Mouse (Mus musculus) frontal cortex, postnatal 14 days (tissue): Measurements from ENCODE around the gene P2rx7.
"Not testable (repeated sequence)": the region's sequence is repeated elsewhere in the genome, so short reads cannot be mapped to it uniquely, and the experiment has no call there.

Source experiments
- DNase-seq, 2 experiments: peaks; one replicate each; pipeline ENCODE4 v3.0.0; 2022; ENCODE audit warnings: low spot score in 2 of 2

P2rx7 gene

DNA sequence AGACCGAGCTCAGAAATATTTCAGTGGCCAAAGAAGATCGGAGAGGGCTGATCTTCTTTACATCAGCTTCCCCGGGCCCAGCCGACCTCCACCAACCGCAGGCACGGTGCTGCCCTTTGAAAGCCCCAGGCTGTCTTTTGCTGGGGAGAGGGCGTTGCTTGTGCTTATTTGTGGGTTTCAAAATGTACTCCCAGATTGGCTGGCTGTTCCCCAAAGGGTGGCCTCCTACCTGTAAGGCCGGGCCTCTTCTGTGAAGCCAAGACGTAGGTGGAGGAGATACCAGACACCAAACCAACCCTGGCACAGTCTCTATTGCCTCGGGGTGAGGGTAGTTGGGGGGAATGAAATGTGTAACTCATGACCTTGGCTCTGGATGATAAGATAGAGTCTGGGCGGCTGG lies 2.3 kb downstream of the P2rx7 start:
- no peak for DNase-seq

DNA sequence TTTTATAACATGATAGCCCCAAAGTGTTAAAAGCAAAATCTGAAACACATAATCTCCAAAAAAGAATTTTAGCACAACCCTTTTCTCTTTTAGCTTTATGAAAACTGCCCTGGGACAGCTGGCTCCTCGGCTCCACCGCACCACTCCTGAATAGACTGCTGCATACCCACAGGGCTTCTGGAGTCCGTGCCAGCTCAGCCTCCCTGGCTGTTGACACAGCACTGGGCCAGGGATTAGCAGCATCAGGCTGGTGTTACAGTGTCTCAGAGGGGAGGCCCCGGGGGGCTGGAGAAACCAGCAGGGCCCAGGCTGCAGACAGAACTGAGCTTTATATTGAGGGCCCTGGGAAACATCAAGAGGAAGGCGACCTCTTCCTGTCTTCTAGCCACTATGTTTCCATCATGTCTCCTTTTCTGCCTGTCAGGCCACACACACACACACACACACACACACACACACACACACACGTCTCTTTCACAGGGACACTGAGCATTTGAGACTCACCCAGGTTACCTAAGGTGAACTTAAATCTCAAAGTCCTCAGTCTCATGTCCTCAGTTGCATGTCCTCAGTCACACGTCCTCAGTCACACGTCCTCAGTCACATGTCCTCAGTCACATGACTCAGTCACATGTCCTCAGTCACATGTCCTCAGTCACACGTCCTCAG lies 3.7 kb downstream of the P2rx7 start:
- no peak for DNase-seq

DNA sequence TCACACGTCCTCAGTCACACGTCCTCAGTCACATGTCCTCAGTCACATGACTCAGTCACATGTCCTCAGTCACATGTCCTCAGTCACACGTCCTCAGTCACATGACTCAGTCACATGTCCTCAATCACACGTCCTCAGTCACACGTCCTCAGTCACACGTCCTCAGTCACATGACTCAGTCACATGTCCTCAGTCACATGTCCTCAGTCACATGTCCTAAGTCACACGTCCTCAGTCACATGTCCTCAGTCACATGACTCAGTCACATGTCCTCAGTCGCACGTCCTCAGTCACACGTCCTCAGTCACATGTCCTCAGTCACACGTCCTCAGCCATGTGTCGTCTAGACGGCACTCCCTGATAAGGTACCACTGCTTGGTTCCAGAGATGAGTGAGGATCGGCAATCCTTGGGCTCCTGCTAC lies 4.3 kb downstream of the P2rx7 start:
- not testable (repeated sequence) for DNase-seq

DNA sequence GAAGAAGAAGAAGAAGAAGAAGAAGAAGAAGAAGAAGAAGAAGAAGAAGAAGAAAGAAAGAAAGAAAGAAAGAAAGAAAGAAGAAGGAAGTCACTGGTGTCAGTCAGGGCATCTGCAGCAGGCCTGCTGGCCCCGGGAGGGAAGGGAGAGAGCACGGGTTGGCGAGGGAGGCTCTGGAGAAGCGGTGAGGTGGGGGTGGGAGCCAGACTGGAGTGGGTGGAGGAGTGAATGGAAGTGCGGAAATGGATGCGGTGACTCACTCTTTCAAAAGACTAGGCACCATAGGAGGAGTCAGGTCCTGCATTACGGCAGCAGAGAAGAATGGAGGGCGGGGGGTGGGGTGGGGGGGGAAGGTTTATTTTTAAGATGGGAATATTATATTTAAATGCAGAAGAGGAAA lies 5.6 kb downstream of the P2rx7 start:
- DNase-seq: no peak

DNA sequence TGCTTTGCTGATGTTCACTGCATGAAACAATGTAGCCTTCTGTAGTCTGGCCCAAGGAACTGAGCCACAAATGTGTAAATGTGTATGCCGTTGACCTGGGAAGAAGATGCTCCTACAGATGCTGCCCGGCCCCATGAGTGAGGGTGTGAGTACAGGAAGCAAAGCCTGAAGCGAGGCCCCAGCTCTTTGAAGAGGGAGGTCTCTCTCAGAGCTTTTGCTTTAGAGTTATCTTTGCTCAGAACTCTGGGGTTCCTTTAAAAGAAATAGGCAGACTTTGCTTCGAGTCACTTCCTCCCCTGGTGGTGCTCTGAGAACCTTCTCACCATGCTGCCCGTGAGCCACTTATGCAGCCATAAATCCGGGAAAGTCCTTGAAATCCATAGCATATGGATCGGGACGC lies 6.4 kb downstream of the P2rx7 start:
- no peak for DNase-seq

DNA sequence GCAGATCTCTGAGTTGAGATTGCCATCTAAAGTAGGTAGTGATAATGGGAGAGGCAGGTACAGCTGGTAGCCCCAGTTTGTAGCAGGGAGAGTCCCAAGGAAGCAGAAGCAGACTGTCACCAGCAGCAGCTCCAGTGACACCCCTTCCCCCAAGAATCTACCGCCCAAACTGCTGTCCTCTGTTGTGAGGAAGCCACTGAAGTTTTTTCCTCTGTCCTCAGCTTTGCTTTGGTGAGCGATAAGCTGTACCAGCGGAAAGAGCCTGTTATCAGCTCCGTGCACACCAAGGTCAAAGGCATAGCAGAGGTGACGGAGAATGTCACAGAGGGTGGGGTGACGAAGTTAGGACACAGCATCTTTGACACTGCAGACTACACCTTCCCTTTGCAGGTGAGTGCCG lies 8.8 kb downstream of the P2rx7 start:
- no peak for DNase-seq

DNA sequence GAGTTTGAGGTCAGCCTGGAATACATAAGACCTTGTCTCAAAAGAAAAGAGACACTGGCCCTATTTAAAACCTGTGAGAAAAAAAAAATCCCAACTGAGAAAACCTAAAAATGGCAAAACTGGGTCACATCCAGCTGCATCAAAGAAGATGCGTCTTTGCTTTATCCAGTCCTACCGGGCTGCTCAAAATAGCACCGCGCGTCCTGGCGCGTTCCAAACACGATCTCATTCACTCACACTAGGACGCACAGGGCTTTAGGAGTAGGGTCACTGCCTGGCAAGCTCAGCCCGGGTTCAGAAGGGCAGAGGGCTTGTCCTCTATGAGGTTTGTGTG lies 9.4 kb downstream of the P2rx7 start:
- no peak for DNase-seq

DNA sequence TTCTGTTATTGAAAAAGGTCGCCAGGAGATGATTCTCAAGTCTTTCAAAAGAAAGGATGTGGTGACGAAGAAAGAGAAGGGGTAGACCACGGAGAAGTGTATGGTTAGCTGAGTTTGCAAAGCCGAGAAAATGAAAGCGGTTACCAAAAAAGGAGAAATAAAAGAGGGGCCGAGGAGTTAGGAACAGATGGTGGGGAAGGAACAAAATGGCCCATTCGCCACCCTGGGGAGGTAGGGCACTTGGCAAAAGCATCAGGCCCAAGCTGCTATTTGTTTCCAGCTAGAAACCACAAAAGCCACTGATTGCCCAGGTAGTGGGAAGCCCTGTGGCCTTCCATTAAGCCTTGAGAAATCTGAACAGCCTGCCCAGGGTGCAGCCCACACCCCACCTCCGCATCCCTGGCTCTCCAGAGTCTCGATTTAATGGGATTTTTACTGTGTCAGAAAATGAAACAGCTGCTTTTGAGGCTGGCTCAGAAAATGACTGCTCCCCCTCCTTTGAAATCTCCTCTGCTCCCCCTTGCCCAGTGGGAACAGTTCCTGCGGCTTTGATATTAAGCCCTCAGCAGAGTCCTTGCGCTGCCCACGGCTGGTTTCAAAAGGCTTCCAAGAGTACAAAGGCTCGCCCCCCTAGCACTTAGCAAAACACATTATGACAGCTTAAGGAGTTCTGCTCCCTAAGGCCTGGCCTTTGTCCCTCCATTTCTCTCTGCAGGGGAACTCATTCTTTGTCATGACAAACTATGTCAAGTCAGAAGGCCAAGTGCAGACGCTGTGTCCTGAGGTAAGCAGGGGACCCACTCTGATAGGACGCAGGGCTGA lies 9.9 kb downstream of the P2rx7 start:
- no peak for DNase-seq

DNA sequence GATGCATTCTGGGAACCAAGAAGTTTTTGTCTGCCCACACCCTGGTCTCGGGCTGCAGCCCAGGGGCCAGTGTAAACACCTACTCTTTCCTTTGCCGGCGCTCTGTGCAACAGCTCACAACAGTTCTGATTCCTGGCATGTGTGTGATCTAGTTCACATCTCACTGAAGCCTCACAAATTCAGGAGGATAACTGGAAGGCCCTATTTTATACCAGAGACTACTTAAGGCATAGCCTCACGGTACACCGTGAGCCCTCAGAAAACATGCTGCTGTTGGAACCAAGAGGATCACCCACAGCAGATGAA lies 10.5 kb downstream of the P2rx7 start:
- no peak for DNase-seq

DNA sequence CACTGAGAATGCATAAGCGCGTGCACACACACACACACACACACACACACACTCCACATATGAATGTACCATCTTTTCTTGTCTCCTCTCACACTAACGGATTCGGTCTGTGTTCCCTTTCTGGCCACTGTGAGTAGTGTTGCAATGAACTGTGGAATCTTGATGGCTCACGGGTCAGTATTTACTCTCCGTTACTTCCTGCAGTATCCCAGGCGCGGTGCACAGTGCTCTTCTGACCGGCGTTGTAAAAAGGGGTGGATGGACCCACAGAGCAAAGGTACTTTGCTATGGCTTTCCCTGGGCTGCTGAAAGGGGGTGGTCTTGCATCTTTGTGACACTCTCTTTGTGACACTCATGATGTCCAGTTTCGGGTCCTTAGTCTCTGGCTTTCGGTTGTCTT lies 13.1 kb downstream of the P2rx7 start:
- DNase-seq: no peak

DNA sequence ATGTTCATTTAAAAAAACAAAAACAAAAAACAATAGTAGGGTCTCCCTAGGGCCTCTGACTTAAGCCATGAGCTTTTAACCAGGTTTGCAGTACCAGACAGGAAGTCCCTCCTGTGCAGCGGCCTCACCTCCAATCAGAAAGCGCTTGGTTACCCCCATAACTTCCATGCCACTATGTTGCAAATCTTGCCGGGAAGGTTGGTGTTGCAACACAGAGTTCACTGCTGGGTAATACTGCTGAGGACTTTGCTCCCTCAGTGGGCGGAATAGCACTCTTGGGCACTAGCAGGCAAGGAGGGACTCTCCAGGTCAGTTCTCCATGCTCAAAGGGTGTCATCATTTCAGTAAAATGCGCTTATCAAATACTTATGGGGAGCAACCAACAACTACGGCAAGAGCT lies 18.8 kb downstream of the P2rx7 start:
- DNase-seq: no peak

DNA sequence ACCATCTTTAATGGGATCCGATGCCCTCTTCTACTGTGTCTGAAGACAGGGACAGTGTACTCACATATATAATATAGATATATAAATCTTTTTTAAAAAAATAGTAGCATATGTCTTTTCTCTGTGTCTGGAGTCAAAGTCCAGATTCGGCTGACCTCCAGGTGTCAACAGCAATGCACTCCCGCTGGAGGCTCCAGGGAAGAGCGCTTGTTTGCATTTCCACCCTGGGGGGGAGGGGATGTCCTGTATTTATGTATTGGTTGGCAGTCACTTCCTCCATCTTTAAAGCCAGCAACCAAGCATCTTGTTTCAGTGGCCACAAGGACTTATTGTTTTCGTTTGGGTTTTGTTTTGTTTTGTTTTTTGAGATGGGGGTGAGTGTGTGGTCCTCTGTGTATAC lies 21.3 kb downstream of the P2rx7 start:
- no peak for DNase-seq

DNA sequence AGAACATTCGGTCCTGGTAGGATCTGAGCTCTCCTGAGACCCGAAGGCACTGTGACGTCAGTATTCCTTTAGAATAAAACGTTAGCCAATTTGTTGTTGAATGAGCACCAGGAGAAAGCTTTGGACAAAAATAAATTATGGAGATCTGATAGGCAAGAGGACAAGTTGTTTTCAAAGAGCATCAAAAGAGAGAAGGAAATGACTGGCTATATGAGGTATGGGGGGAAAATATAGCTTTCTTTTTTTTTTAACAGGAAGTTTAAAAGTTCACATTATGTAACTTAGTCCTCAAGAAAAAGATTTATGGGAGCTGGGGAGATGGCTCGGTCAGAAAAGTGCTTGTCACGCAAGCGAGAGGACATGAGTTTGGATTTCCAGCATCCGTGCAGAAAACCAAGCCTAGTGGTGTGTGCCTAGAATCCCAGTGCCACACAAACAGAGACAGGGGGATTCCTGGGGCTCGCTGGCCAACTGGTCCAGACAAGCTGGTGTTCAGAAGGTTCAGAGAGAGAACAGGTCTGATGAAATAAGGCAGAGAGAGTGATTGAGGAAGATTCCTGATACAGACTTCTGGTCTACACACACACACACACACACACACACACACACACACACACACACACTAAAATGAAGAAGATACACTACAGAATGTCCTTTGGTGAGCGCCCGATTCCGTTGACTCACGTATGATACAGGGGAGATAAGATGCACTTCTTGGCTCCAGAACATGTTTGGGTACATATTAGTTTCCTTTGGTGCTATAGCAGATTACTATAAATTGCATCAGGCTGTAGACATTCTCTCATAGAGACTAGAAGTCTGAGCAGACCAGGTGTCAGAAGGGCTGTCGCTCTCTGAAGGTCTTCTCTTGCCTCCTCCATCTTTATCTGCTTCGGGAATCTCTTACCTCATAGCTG lies 25.5 kb downstream of the P2rx7 start:
- DNase-seq: no peak

DNA sequence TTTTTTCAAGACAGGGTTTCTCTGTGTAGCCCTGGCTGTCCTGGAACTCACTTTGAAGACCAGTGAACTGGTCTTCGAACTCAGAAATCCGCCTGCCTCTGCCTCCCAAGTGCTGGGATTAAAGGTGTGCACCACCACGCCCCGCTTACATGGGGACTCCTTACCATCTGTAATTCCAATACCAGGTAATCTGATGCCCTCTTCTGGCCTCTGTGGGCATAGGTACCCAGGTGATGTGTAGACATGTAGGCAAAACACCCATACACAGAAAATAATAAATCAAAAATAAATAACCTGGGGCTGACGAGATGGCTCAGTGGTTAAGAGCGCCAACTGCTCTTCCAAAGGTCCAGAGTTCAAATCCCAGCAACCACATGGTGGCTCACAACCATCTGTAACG lies 27.9 kb downstream of the P2rx7 start:
- not testable (repeated sequence) for DNase-seq

DNA sequence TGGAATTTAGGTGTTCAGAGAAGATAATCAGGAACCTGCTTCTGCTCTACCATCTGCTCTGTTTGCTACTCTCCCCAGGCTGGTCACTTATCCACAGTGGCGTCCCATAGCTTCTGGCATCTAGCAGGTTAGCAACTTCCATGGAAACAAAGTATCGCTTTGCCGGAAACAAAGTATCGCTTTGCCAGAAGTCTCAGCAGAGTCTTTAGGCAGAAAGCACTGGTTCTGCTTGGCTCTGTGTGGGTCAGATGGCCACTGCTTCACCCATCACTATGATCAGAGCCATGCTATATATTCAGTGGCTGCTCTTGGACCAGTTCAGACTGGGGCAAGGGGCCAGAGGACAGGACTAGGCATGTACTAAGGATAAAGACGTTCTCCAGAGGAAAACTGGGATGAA lies 28.6 kb downstream of the P2rx7 start:
- no peak for DNase-seq

DNA sequence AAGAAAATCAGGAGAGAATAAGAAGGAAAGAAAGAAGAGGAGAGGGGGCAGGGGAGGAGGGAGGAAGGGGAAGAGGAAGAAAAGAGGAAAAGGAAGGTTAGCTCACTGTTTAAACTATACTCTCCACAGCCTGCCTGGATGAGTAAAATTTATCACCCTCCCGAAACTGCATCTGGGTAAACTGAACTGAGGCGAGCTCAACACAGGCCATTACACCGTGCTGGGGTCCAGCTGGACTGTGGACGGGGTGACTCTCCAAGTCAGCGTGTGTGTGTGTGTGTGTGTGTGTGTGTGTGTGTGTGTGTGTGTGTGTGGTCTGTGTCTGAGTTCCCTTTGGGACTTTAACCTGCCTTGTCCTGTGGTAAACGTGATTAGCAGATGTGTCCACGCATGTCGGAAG lies 32.3 kb downstream of the P2rx7 start:
- no peak for DNase-seq

DNA sequence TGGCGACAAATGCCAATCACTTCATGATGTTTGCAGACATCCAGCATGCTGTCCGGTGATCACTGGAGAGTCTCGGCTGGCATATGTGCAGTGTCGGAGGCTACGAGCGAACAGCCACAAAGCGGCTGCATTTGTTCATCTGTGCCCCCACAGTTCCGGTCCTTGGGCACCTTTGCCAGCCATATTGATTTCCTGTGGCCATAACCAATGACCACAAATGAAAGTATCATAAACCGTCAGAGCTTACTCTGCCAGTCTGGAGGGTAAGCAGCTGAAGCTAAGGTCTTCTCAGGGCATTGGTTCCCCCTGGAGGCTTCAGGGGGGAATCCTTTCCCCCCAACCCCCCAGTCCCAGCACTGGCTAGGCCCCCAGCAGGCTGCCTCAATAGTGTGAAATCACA lies 34.3 kb downstream of the P2rx7 start:
- no peak for DNase-seq

DNA sequence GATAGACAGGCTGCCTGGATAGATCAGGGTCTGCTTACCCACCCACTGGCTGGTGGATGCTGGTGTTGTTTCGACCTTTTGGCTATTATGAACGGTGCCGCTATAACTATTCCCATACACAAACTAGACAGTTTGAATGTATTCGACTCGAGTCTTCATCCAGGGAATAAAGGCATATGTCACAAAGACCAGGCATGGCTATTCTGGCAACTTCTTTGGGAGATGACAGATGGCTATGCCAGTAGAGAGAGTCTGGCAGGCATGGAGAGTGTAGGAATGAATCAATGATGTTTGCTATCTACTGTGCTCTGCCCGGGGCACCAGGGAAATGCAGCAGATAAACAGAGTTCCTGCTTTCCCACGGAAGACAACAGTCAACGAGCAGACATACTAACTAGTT lies 36.2 kb downstream of the P2rx7 start:
- DNase-seq: no peak

DNA sequence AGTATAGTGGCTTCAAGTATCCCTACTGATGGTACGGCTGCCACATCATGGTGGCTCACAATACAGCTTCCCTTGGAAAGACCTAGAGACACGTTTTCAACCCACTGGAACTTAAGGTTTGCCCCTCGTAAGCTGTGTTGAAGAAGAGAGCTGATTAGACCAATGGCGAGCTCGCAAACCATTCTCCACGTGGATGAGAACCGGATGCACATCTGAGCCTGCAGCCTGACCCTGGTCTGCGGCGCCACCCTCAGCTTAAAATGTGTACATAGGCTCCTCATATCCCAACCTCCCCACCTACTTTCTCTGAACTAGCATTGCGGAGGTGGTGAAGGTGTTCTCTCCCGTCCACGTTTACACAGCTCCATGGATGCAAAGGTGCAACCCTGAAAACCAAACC lies 37.6 kb downstream of the P2rx7 start:
- no peak for DNase-seq

DNA sequence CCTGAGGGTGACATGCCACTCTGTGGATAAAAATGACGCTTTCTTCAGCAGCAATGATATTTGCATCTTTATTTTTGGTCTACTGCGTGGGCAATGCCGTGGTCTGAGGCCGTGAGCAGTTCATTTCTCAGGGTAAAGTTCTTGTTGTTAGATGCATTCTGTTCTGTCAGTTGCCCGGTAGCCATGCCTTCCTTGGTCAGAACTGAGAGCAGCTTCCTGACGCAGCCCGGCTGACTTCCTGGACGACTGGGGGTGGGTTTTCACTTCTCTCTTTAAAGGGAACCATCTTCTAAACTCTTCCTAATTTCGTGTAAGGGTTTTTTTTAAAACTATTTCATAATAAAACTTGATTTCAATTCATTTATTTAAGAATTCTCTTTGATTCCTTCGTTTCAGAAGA lies 40.2 kb downstream of the P2rx7 start:
- no peak for DNase-seq

DNA sequence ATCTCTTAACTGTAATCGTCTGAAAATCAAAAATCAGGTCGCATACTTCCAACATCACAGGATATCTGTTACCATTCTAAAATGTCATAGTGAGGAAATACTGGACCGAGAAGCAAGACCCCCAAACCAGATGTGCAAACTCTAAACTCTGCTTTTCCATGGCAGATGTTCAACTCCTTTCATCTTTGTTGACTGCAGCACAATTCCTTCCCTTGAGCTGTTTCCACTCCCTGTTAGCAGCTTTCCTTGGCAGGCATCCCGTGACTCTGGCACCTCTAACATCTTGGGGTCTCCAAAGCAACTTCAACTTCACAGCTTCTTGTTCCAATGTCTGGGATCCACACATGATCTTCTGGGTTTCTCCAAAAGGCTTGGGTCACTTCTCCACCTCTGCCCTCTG lies 43.7 kb downstream of the P2rx7 start:
- no peak for DNase-seq

DNA sequence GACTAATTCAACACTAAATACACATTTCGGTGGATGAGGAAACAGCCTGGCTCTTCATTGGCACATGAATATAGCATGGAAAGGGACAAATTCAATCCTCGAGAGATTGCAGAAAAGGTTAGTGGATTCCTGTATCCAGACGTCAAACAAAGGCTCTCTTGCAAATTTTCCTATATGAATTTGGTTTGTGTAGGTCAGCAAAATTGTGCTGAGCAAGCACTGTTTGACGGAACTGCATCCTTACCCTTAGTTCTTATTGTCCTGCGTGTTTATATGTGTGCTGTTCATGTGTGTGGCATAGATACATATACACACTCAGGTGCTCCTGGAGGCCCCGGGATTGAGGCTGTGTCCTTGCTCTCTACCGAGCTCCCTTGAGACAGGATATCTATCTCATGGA lies 45.4 kb downstream of the P2rx7 start:
- no peak for DNase-seq

DNA sequence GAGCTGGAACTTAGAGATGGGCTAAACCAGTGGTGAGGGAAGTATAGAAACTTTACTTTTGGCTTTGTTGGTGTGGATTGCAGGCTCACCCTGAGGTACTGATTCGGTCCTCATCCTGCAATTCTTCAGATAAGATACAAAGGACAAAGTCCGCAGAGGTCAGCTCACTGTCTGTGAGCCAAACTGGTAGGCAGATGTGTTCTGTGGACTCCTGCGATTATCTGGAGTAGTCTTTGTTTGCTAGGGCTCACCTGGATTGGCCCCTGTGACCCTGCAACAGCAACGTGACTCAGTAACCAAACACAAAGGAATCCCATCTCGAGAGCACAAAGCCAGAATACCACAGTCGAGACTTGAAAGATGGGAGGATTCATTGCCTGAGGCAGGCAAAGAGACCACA lies 46.8 kb downstream of the P2rx7 start:
- DNase-seq: no peak
